Mouse (Mus musculus) brain, embryonic 18.5 days (tissue): ENCODE data around the gene Ppara.
"Not testable (repeated sequence)": the region's sequence is repeated elsewhere in the genome, so short reads cannot be mapped to it uniquely, and the experiment has no call there.

Experiments used
- DNase-seq: peaks from one replicate; pipeline ENCODE4 v3.0.0-alpha.2; 2012; ENCODE audit warnings: low read depth, low spot score

Ppara gene

GRCm38 (mm10) chr15:85756611-85757010 lies 21.8 kb downstream of the Ppara start:
- DNase-seq = no peak

- no peak for DNase-seq
Observed at GRCm38 (mm10) chr15:85757768-85758167, 23.0 kb downstream of the Ppara start.

GRCm38 (mm10) chr15:85762761-85763160 lies 28.0 kb downstream of the Ppara start:
- no peak for DNase-seq

- no peak for DNase-seq
Observed at GRCm38 (mm10) chr15:85765022-85765421, 30.2 kb downstream of the Ppara start.

- no peak for DNase-seq
Observed at GRCm38 (mm10) chr15:85766677-85767076, 31.9 kb downstream of the Ppara start.

- no peak for DNase-seq
Observed at GRCm38 (mm10) chr15:85768991-85769390, 34.2 kb downstream of the Ppara start.

- DNase-seq = no peak
Observed at GRCm38 (mm10) chr15:85771306-85772121, 36.7 kb downstream of the Ppara start.

- DNase-seq = no peak
Observed at GRCm38 (mm10) chr15:85772146-85772740, 37.5 kb downstream of the Ppara start.

GRCm38 (mm10) chr15:85774419-85774818 lies 39.6 kb downstream of the Ppara start:
- DNase-seq = no peak

GRCm38 (mm10) chr15:85775001-85775400 lies 40.2 kb downstream of the Ppara start:
- no peak for DNase-seq

GRCm38 (mm10) chr15:85776241-85776640 lies 41.5 kb downstream of the Ppara start:
- DNase-seq = no peak

- no peak for DNase-seq
Observed at GRCm38 (mm10) chr15:85776771-85777170, 42.0 kb downstream of the Ppara start.

GRCm38 (mm10) chr15:85778891-85779290 lies 44.1 kb downstream of the Ppara start:
- not testable (repeated sequence) for DNase-seq

GRCm38 (mm10) chr15:85783146-85783545 lies 48.4 kb downstream of the Ppara start:
- no peak for DNase-seq

GRCm38 (mm10) chr15:85784341-85784740 lies 49.6 kb downstream of the Ppara start:
- DNase-seq = no peak

GRCm38 (mm10) chr15:85786711-85787110 lies 51.9 kb downstream of the Ppara start:
- no peak for DNase-seq

GRCm38 (mm10) chr15:85787482-85787881 lies 52.7 kb downstream of the Ppara start:
- no peak for DNase-seq

GRCm38 (mm10) chr15:85788051-85788450 lies 53.3 kb downstream of the Ppara start:
- no peak for DNase-seq

GRCm38 (mm10) chr15:85788633-85789032 lies 53.9 kb downstream of the Ppara start:
- no peak for DNase-seq

- no peak for DNase-seq
Observed at GRCm38 (mm10) chr15:85791449-85791848, 56.7 kb downstream of the Ppara start.

- DNase-seq = peak; percentile 40
Observed at GRCm38 (mm10) chr15:85792819-85793218, 58.0 kb downstream of the Ppara start.

- no peak for DNase-seq
Observed at GRCm38 (mm10) chr15:85795516-85795915, 60.7 kb downstream of the Ppara start.

- no peak for DNase-seq
Observed at GRCm38 (mm10) chr15:85798676-85799075, 63.9 kb downstream of the Ppara start.
